Comparison of ENCODE assay signal across 21 mouse cellular contexts in genomic region chr14:95515072-95515471, GRCm38 (mm10).
"Had no signal": no experiment of that assay in that cellular context is flagged by ENCODE, and none has a peak within 500 bp of the region (broad histone marks: within the 10 kb centered on the region; RNA-seq: fewer than 3 reads in every experiment).

No protein-coding gene starts in this region.

- ATAC-seq: midbrain, embryonic 16.5 days had no signal

- H3K27me3 ChIP-seq: kidney, embryonic 15.5 days; liver, embryonic 13.5 days; neural tube, embryonic 13.5 days had no signal

- H3K4me1 ChIP-seq: kidney, embryonic 15.5 days; liver, embryonic 13.5 days; neural tube, embryonic 13.5 days had no signal

- H3K9ac ChIP-seq: kidney, embryonic 15.5 days; liver, embryonic 13.5 days; neural tube, embryonic 13.5 days had no signal

- DNase-seq: kidney, adult 8-10 months; kidney, postnatal 10 days; kidney, postnatal 36 days; layer of hippocampus, postnatal 36 days; liver, embryonic 13.5 days; lung, adult 2 months; lung, postnatal 14 days; lung, postnatal 4 days; right cerebral cortex, adult 18-20 months; right cerebral cortex, postnatal 14 days; right cerebral cortex, postnatal 4 days; thymus, adult 2 months; thymus, postnatal 14 days; thymus, postnatal 4 days had no signal

- H3K27ac ChIP-seq: kidney, embryonic 15.5 days; left cerebral cortex, adult 2 months; liver, embryonic 13.5 days; neural tube, embryonic 13.5 days; stomach, postnatal 0 days had no signal

- H3K36me3 ChIP-seq: kidney, embryonic 15.5 days; liver, embryonic 13.5 days; neural tube, embryonic 13.5 days had no signal

- H3K9me3 ChIP-seq: kidney, embryonic 15.5 days; liver, embryonic 13.5 days; neural tube, embryonic 13.5 days had no signal

- H3K4me2 ChIP-seq: kidney, embryonic 15.5 days; liver, embryonic 13.5 days; midbrain, embryonic 11.5 days; neural tube, embryonic 13.5 days had no signal

- H3K4me3 ChIP-seq: kidney, embryonic 15.5 days; left cerebral cortex, adult 2 months; liver, embryonic 13.5 days; myocyte; neural tube, embryonic 13.5 days had no signal
